Mouse (Mus musculus) forebrain, postnatal 0 days (tissue): ENCODE results near the gene Igfbp2. TPM values are rescaled to one million over a fixed set of nuclear protein-coding genes. Genes with fewer than 3 reads are reported as not detected.

Experiments used
- ATAC-seq: fragments of 200-750 bp; cut with Nextera tagmentation; 2 replicates; pipeline ENCODE4 v1.8.0; 2017; ENCODE audit warnings: mild to moderate bottlenecking, moderate library complexity
- DNase-seq: peaks from one replicate; pipeline ENCODE4 v3.0.0-alpha.2; 2015
- H3K27ac ChIP-seq: fragments of 300-500 bp; sonication (generic); 2 replicates; pipeline ENCODE4 v1.5.1; 2014; ENCODE audit warnings: low read depth, mild to moderate bottlenecking, antibody characterized with exemption, low read length, moderate library complexity, mixed read lengths
- H3K27me3 ChIP-seq: fragments of 300-500 bp; sonication (generic); 2 replicates; pipeline ENCODE4 v1.6.1; 2014; ENCODE audit warnings: mild to moderate bottlenecking, low read length, mixed read lengths; ENCODE audit not compliant: insufficient read depth
- H3K36me3 ChIP-seq: fragments of 300-500 bp; sonication (generic); 2 replicates; pipeline ENCODE4 v1.6.1; 2014; ENCODE audit warnings: mild to moderate bottlenecking, moderate library complexity; ENCODE audit not compliant: insufficient read depth
- H3K4me1 ChIP-seq: fragments of 300-500 bp; sonication (generic); 2 replicates; pipeline ENCODE4 v1.6.1; 2014; ENCODE audit warnings: antibody characterized with exemption; ENCODE audit not compliant: insufficient read depth
- H3K4me2 ChIP-seq: fragments of 300-500 bp; sonication (generic); 2 replicates; pipeline ENCODE4 v1.6.1; 2014; ENCODE audit warnings: low read depth, mild to moderate bottlenecking, moderate library complexity
- H3K4me3 ChIP-seq: fragments of 300-500 bp; sonication (generic); 2 replicates; pipeline ENCODE4 v1.5.1; 2014; ENCODE audit warnings: low read depth, low read length, mixed read lengths
- H3K9ac ChIP-seq: fragments of 300-500 bp; sonication (generic); 2 replicates; pipeline ENCODE4 v1.6.1; 2014; ENCODE audit warnings: mild to moderate bottlenecking
- H3K9me3 ChIP-seq: fragments of 300-500 bp; sonication (generic); 2 replicates; pipeline ENCODE4 v1.6.1; 2016; ENCODE audit warnings: low read length
- CTCF ChIP-seq: sonication (generic); IDR thresholded peaks from 2 replicates; pipeline ENCODE4 v1.5.1; 2016; ENCODE audit warnings: antibody characterized with exemption, control low read depth, low read depth
- WGBS: fragments of 180-500 bp; shearing (Covaris S2); extraction: QIAGEN DNeasy Blood & Tissue Kit; methylation state at CpG from one replicate; pipeline ENCODE4 v1.1.7; 2014; 5-methylcytosine and 5-hydroxymethylcytosine counted together
- polyA plus RNA-seq: library from polyadenylated mRNA; unstranded; fragments of >200 nt; fragmentation: Nextera tagmentation; extraction: Ambion mirVana; gene quantifications from 2 replicates; pipeline ENCODE4 v1.2.1, GENCODE M21; 2015
- total RNA-seq: library from RNA; depleted of rRNA; stranded (reverse); fragments of >200 nt; gene quantifications from 2 replicates; pipeline ENCODE4 v1.2.3, GENCODE M21; 2014

Gene Igfbp2
- total and polyA plus RNA-seq, 2 experiments from 2014 or later: 311 to 341 TPM

DNA sequence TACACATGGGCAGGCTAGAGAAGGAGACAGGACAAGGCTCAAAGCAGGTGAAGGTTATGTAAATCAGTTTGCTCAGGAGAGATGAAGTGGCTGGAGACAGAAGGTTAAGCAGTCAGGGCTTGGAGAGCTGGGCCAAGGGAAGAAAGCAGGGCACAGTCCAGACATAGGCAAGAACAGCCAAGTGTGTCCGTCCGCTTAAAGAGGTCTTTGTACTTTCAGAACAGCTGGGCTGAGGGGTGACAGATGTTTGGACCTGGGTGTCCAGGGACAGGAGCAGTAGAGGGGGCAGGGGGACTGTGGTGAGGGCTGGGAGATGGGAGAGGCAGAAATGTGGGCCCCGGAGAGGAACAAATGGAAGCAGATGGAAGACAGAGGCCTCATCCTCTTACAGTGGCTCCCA lies 40.0 kb downstream of the Igfbp2 start:
- Histone ChIP-seq H3K9me3 (no peaks in the 10 kb centered on the region), H3K4me3 (no peak overlapping the region), H3K4me1 (no peaks in the 10 kb centered on the region), H3K27me3 (no peaks in the 10 kb centered on the region), H3K27ac (no peak overlapping the region), H3K36me3 (no peaks in the 10 kb centered on the region; the same call in 1 of the 2 replicates), H3K4me2 (no peak overlapping the region), H3K9ac (no peak overlapping the region)
- 82% methylated on average over 3 of the region's 3 CpGs for WGBS
- no peak for ATAC-seq
- DNase-seq: no peak
- no peak for TF ChIP-seq CTCF

DNA sequence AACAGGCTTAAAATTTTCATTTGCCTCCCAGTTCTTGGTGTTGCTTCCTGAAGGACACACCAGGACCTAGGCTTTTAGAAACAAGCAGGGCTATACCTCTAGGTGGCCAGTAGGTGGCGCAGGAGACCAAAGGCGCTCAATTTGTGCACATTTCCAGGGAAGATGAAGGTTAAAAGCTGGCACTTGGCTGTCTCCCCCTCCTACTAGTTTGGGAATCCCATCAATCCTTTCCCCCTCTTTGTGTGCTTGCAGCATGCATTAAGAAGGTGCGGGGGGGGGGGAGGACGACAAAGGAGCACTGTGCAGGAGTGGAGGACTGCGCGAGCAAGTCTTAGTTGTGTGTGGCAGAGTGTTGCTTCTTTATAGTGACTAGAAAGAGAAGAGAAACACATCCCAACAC lies 41.6 kb downstream of the Igfbp2 start:
- peak; percentile 73 for ATAC-seq
- 8% methylated on average over 6 of the region's 6 CpGs for WGBS

DNA sequence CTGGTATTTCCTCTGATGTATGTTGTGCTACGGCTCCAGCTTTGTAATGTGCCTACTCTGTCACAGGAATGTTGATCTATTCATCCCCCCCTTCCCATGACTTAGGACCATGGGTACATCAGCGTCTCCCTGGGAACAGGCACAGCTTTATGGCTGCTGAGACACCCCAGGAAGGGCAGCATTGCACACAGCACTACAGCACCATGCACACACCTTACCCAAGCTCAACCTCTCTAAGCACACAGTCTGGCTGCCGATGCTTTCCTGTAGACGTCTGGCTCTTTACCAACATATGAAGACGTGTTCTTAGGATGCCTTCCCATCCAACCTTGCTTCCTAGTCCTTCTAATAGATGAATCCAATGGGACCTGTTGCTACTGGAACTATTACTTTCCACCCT lies 42.1 kb downstream of the Igfbp2 start:
- Histone ChIP-seq H3K4me1 (peaks cover 7% of the 10 kb centered on the region; the same call in 1 of the 2 replicates), H3K4me2 (no peak overlapping the region), H3K27me3 (no peaks in the 10 kb centered on the region), H3K9me3 (no peaks in the 10 kb centered on the region), H3K9ac (0 out of 2 replicates have a peak overlapping the region, but pooled peaks have one; percentile 6), H3K36me3 (no peaks in the 10 kb centered on the region; the same call in 1 of the 2 replicates), H3K4me3 (no peak overlapping the region), H3K27ac (no peak overlapping the region)
- 50% methylated on average over 5 of the region's 5 CpGs for WGBS
- DNase-seq (no peak), ATAC-seq (no peak)
- no peak for TF ChIP-seq CTCF

More for the DNA sequence above, 41.6 kb downstream of the Igfbp2 start:
- Histone ChIP-seq H3K9me3 (no peaks in the 10 kb centered on the region), H3K4me3 (no peak overlapping the region), H3K4me2 (peak overlapping the region; percentile 25), H3K27me3 (no peaks in the 10 kb centered on the region), H3K27ac (no peak overlapping the region), H3K4me1 (peaks cover 7% of the 10 kb centered on the region; the same call in 1 of the 2 replicates), H3K9ac (peak overlapping the region; percentile 6; the same call in 1 of the 2 replicates), H3K36me3 (no peaks in the 10 kb centered on the region; the same call in 1 of the 2 replicates)
- peak; percentile 97 for TF ChIP-seq CTCF
- DNase-seq: peak; percentile 90

DNA sequence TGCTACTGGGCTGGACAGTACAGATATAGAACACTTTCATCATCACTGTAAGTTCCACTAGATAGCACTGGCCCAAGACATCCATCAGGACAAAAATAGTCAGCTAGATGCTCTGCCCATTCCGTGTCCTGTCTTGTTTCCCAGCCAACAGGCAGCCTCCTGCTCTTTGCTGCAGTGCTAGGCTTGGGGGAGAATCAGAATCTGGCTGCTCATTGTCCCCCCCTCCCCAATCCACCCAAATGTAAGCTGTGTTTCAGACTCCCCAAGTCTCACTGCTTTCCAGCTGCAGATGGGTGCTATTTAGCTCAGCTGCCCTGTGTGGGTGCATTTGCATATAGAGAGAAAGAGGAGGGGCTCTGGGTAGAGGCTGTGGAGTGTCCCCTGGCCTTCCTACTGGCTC lies 43.0 kb downstream of the Igfbp2 start:
- no peaks in the 10 kb centered on the region for H3K27me3 ChIP-seq
- no peak for DNase-seq

DNA sequence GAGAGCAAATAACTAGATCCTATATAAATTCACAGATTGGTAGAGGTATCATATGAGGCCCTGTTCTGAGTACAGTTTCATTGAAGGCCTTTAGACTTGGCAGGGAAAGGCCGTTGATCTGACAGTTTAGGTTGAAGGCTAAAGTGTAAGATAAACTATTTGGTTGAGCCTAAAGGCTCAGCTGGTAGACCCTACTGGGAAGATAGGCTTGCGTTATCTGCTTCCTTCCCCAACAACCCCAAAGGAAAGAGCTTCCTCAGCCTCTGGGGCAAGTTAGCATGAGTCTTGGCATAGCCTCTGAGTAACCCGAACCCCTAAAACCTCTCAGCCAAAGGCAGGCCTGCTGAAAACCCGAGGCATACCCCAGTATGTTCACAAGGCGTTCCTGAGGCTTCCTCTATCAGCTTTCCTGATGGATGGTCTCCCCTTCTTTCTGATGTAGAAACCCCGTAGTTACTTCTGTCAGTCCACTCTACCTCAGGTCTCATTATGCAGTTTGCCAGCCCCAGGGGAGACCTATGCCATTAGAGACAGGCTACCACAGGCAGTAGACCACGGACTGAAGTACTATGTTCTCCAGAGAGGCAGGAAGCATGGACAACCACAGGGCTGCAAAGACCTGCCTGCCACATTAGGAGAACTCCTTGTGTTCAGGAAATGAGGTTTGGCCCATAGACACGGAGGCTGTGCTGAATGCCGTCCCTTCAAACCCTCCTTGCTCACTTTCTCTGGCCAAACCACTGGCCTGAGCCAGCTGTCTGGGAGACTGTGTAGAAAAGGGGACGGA lies 44.3 kb downstream of the Igfbp2 start:
- H3K4me2 ChIP-seq: no peak overlapping the region
- no peak overlapping the region for H3K9ac ChIP-seq
- H3K4me3 ChIP-seq: no peak overlapping the region
- H3K27ac ChIP-seq: no peak overlapping the region
- no peaks in the 10 kb centered on the region for H3K36me3 ChIP-seq
- no peak for DNase-seq
- peaks cover 7% of the 10 kb centered on the region; the same call in 1 of the 2 replicates for H3K4me1 ChIP-seq
- no peaks in the 10 kb centered on the region for H3K27me3 ChIP-seq
- H3K9me3 ChIP-seq: no peaks in the 10 kb centered on the region
- WGBS: 77% methylated on average over 10 of the region's 10 CpGs
- TF ChIP-seq CTCF: no peak
- no peak for ATAC-seq

More for the DNA sequence above, 43.0 kb downstream of the Igfbp2 start:
- Histone ChIP-seq H3K4me2 (no peak overlapping the region), H3K4me3 (no peak overlapping the region), H3K9me3 (no peaks in the 10 kb centered on the region), H3K36me3 (no peaks in the 10 kb centered on the region; the same call in 1 of the 2 replicates), H3K9ac (no peak overlapping the region), H3K4me1 (peaks cover 7% of the 10 kb centered on the region; the same call in 1 of the 2 replicates), H3K27ac (no peak overlapping the region)
- TF ChIP-seq CTCF: no peak
- WGBS: 35% methylated on average over 1 of the region's 1 CpGs
- ATAC-seq: no peak

DNA sequence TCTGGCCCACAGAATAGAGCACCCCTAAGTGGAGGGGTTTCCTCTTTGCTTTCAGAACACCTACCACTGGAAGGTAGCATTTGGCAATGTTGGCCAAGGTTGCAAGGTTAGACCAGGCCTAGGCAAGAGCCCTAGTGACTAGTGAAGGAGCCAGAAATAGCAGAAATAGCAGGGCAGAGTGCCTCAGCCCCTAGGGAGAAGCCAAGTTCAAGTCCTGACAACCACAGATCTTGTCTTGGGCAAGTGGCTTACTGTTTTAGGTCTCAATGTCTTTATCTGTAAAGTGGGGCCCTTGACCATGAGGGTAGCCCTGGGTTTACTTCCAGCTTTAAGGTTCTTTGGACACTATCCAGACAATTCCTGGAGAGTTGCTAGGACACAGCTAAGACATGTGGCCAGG lies 45.0 kb downstream of the Igfbp2 start:
- H3K27me3 ChIP-seq: no peaks in the 10 kb centered on the region
- no peak for DNase-seq
- no peak overlapping the region for H3K9ac ChIP-seq
- H3K36me3 ChIP-seq: no peaks in the 10 kb centered on the region
- H3K4me1 ChIP-seq: peaks cover 7% of the 10 kb centered on the region
- no peak overlapping the region for H3K4me3 ChIP-seq
- no peaks in the 10 kb centered on the region for H3K9me3 ChIP-seq
- no peak for TF ChIP-seq CTCF
- no peak overlapping the region for H3K4me2 ChIP-seq
- no peak for ATAC-seq
- no peak overlapping the region for H3K27ac ChIP-seq
